ENCODE assay signal across 8 mouse cellular contexts in genomic region chr1:26687926-26688325, GRCm38 (mm10). TPM values are rescaled to one million over a fixed set of nuclear protein-coding genes. Genes with fewer than 3 reads are reported as not detected.
DNase-seq lines count a peak whose midpoint lies in the region; ATAC-seq and TF ChIP-seq lines count a peak whose summit lies in the region.

No protein-coding gene starts in this region.

- peak; percentile 68 for ATAC-seq in kidney, postnatal 0 days (replicated peaks; ENCODE audit: low FRiP score, low read depth)
- peak; percentile 71 for ATAC-seq in forebrain, embryonic 14.5 days
- peak; percentile 82 for ATAC-seq in limb, embryonic 11.5 days (ENCODE audit: insufficient number of reproducible peaks, low FRiP score, low TSS enrichment, low read depth)

- no peaks in the 10 kb centered on the region for H3K4me1 ChIP-seq in kidney, postnatal 0 days (replicated peaks; ENCODE audit: insufficient read depth, low read length)
- no peaks in the 10 kb centered on the region for H3K4me1 ChIP-seq in forebrain, embryonic 14.5 days (ENCODE audit: control insufficient read depth, insufficient read depth, low read length)
- no peaks in the 10 kb centered on the region for H3K4me1 ChIP-seq in limb, embryonic 11.5 days (ENCODE audit: control insufficient read depth, insufficient read depth, low read length)

- no peaks in the 10 kb centered on the region for H3K9me3 ChIP-seq in kidney, postnatal 0 days (replicated peaks; ENCODE audit: low read length)
- no peaks in the 10 kb centered on the region for H3K9me3 ChIP-seq in forebrain, embryonic 14.5 days (replicated peaks; ENCODE audit: control insufficient read depth, low read length)
- no peaks in the 10 kb centered on the region for H3K9me3 ChIP-seq in limb, embryonic 11.5 days (ENCODE audit: control insufficient read depth, low read length)

- no peak overlapping the region for H3K27ac ChIP-seq in kidney, postnatal 0 days
- H3K27ac ChIP-seq in forebrain, embryonic 14.5 days (ENCODE audit: low read depth, low read length): no peak overlapping the region
- no peak overlapping the region for H3K27ac ChIP-seq in limb, embryonic 11.5 days (replicated peaks; ENCODE audit: low read depth, low read length)

- no peaks in the 10 kb centered on the region for H3K27me3 ChIP-seq in kidney, postnatal 0 days (ENCODE audit: insufficient read depth, low read length)
- no peaks in the 10 kb centered on the region for H3K27me3 ChIP-seq in forebrain, embryonic 14.5 days (replicated peaks; ENCODE audit: control insufficient read depth, insufficient read depth, low read length)
- H3K27me3 ChIP-seq in limb, embryonic 11.5 days (ENCODE audit: control insufficient read depth, insufficient read depth, low read length): no peaks in the 10 kb centered on the region

- TF ChIP-seq CTCF in kidney, postnatal 0 days (IDR thresholded peaks at IDR 0.05; ENCODE audit: low read depth): no peak

- H3K4me3 ChIP-seq in kidney, postnatal 0 days (replicated peaks; ENCODE audit: low read depth, low read length): no peak overlapping the region
- no peak overlapping the region for H3K4me3 ChIP-seq in forebrain, embryonic 14.5 days (ENCODE audit: low read depth, low read length)
- H3K4me3 ChIP-seq in limb, embryonic 11.5 days (ENCODE audit: low read depth, low read length): no peak overlapping the region

- H3K4me2 ChIP-seq in kidney, postnatal 0 days (ENCODE audit: low read length): no peak overlapping the region
- no peak overlapping the region for H3K4me2 ChIP-seq in forebrain, embryonic 14.5 days (ENCODE audit: low read length)
- H3K4me2 ChIP-seq in limb, embryonic 11.5 days (ENCODE audit: low read depth, severe bottlenecking): no peak overlapping the region

- 74% methylated on average over 1 of the region's 1 CpGs for WGBS in kidney, postnatal 0 days
- WGBS in forebrain, embryonic 14.5 days: 69% methylated on average over 1 of the region's 1 CpGs
- 73% methylated on average over 1 of the region's 1 CpGs for WGBS in limb, embryonic 11.5 days

- H3K9ac ChIP-seq in kidney, postnatal 0 days (ENCODE audit: low read depth, low read length): no peak overlapping the region
- no peak overlapping the region for H3K9ac ChIP-seq in forebrain, embryonic 14.5 days (ENCODE audit: low read length)
- H3K9ac ChIP-seq in limb, embryonic 11.5 days (ENCODE audit: low read length): no peak overlapping the region

- H3K36me3 ChIP-seq in kidney, postnatal 0 days (ENCODE audit: insufficient read depth, low read length): no peaks in the 10 kb centered on the region
- H3K36me3 ChIP-seq in forebrain, embryonic 14.5 days (ENCODE audit: control insufficient read depth, insufficient read depth, low read length): no peaks in the 10 kb centered on the region
- H3K36me3 ChIP-seq in limb, embryonic 11.5 days (ENCODE audit: control insufficient read depth, insufficient read depth, low read length): no peaks in the 10 kb centered on the region

- DNase-seq in kidney, postnatal 0 days (ENCODE audit: low spot score): peak; percentile 5
- no peak for DNase-seq in kidney, adult 9 months
- DNase-seq in brain, adult 2 months (ENCODE audit: low read depth, low spot score): peak; percentile 0
- peak; percentile 4 for DNase-seq in forebrain, embryonic 14.5 days (ENCODE audit: low spot score)
- peak; percentile 25 for DNase-seq in limb, embryonic 11.5 days (ENCODE audit: low spot score)
- DNase-seq in naive thymus-derived CD4-positive, alpha-beta T cell, adult 2 months (ENCODE audit: low read depth): peak; percentile 11
- DNase-seq in adrenal gland, postnatal 10 days: no peak
- DNase-seq in T-cell, adult 2 months (ENCODE audit: low spot score): no peak

RNA-seq across cellular contexts. Expression of gene 4931408C20Rik, which starts 0.7 kb away (rescaled TPM):
- not detected in 2 replicates for polyA plus RNA-seq in kidney, postnatal 0 days (2015; fragmentation: Nextera tagmentation; extraction: Ambion mirVana)
- polyA plus RNA-seq in forebrain, embryonic 14.5 days (2014; fragmentation: Nextera tagmentation; extraction: Ambion mirVana): not detected in 2 replicates
- not detected in 2 replicates for polyA plus RNA-seq in limb, embryonic 11.5 days (2014; fragmentation: Nextera tagmentation; extraction: Ambion mirVana)
- total RNA-seq in adrenal gland, postnatal 10 days (2021): not detected

Comparison
In these comparisons a context has a peak if more than half of its experiments do, and no peak if none do; other contexts are left out.
1. DNase-seq: peak in kidney, postnatal 0 days (single experiment), brain, adult 2 months (single experiment), forebrain, embryonic 14.5 days (single experiment), limb, embryonic 11.5 days (single experiment) and naive thymus-derived CD4-positive, alpha-beta T cell, adult 2 months (single experiment); none in kidney, adult 9 months (single experiment), adrenal gland, postnatal 10 days (single experiment) and T-cell, adult 2 months (single experiment).
2. Peak in every context shown above with its lines, with median percentiles within 50 percentile points of each other: ATAC-seq.